In the genomic region with DNA sequence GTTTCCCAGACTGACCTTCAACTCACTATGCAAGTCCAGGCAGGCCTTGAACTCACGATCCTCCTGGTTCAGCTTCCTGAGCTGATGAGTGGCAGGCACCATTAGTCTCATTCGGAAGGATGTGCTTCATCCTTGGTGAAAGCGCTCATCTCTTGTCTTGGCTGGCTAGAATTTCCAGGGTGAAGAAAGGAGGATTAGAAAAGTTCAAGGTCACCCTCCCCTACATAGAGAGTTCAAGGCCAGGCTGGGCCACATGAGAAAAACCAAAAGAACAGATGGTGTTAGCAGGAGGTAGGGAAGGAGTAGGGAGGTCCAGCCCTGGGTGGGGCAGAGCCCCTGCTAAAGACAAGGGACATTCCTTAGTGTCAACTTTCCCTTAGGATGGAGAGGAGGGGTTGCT, we compare ENCODE assay signal across 19 mouse cellular contexts.
"Had no signal": no experiment of that assay in that cellular context is flagged by ENCODE, and none has a peak within 500 bp of the region (broad histone marks: within the 10 kb centered on the region; RNA-seq: fewer than 3 reads in every experiment).

No protein-coding gene starts in this region.

- H3K4me2 ChIP-seq: lung, embryonic 14.5 days; midbrain, embryonic 12.5 days; neural tube, embryonic 13.5 days; neural tube, embryonic 15.5 days had no signal

- H3K9ac ChIP-seq: lung, embryonic 14.5 days; midbrain, embryonic 12.5 days; neural tube, embryonic 13.5 days; neural tube, embryonic 15.5 days had no signal

- ATAC-seq: midbrain, embryonic 16.5 days had no signal

- H3K27ac ChIP-seq: midbrain, embryonic 10.5 days; midbrain, embryonic 12.5 days; neural tube, embryonic 13.5 days; neural tube, embryonic 15.5 days had no signal

- H3K9me3 ChIP-seq: midbrain, embryonic 10.5 days; midbrain, embryonic 12.5 days; neural tube, embryonic 13.5 days; neural tube, embryonic 15.5 days had no signal

- H3K4me3 ChIP-seq: midbrain, embryonic 10.5 days; midbrain, embryonic 12.5 days; myocyte; neural tube, embryonic 13.5 days; neural tube, embryonic 15.5 days had no signal

- H3K36me3 ChIP-seq: midbrain, embryonic 10.5 days; midbrain, embryonic 12.5 days; neural tube, embryonic 13.5 days; neural tube, embryonic 15.5 days had no signal

- DNase-seq: lung, adult 18-20 months; lung, embryonic 14.5 days; lung, postnatal 10 days; lung, postnatal 4 days; midbrain, embryonic 14.5 days; retina, postnatal 1 day; right cerebral cortex, adult 18-20 months; right cerebral cortex, postnatal 25 days; right cerebral cortex, postnatal 4 days; spleen, adult 18-20 months; thymus, adult 18-20 months; thymus, postnatal 25 days; thymus, postnatal 4 days had no signal

- H3K4me1 ChIP-seq: midbrain, embryonic 10.5 days; midbrain, embryonic 12.5 days; neural tube, embryonic 13.5 days; neural tube, embryonic 15.5 days had no signal

- H3K27me3 ChIP-seq: midbrain, embryonic 12.5 days; neural tube, embryonic 13.5 days; neural tube, embryonic 15.5 days had no signal
